Mouse (Mus musculus) subcutaneous adipose tissue, adult 2 months (tissue): ENCODE results near the gene Hrg. TPM values are rescaled to one million over a fixed set of nuclear protein-coding genes. Genes with fewer than 3 reads are reported as not detected.

ENCODE experiments used
- polyA plus RNA-seq: library from polyadenylated mRNA; depleted of rRNA; stranded (reverse); fragments of >200 nt; gene quantifications from 2 replicates; pipeline ENCODE4 v1.2.3, GENCODE M21; 2012; ENCODE audit warnings: low replicate concordance; rRNA removed

The Hrg gene
- polyA plus RNA-seq: 0.22 TPM in 1 of 2 replicates, not detected in the other

DNA sequence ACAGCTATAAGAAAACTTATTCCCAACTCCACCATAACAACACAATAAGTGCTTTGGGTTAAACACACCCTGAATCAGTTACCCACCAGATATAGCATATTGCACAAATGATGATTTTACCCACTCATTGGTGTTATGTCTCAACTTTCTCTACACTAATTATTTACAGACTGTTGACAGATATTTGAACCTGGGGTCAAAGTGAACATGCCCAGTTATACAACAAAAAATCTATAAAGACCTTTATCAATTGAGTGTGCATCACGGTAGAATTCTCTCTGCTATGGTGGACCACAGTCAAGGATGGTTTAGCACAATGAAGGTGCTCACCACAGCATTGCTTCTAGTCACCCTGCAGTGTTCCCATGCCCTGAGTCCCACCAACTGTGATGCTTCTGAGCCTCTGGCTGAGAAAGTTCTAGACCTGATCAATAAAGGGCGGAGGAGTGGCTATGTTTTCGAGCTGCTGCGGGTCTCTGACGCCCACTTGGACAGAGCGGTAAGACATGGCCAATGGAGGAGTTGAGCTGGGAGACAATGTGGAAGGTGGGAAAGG lies at the start of gene Hrg:
Hrg (plus strand) TSS at position 233 of the 556 bp plus-strand sequence.

DNA sequence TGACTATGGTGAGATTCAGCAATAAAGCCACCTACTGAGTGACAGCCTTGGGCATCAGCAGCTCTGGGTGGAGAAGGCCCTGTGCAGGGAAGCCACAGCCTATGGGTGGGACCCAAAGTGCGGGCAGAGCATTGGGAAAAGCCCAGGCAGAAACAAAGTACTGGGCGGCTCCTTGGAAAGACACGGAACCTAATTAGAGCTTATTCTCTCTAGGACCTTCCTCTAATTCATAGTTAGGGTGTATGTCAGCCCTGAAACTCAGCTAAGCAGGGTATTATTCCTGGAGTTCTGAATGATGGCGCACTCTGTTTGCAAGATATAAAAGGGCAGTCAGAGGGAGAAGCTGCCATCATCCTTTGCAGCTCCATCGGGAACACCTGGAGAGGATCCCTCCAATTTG lies 32.8 kb upstream of the Hrg start, which contains the start of gene Fetub:
Fetub (plus strand) TSS at position 301 of the 400 bp plus-strand sequence.

Other genes with a start within 250 kb of the Hrg start
- not detected in 2 replicates for gene Crygs, start 139.5 kb upstream of the Hrg start, polyA plus RNA-seq
- 17.4 and 19.5 TPM in 2 replicates for gene Tbccd1, start 93.4 kb upstream of the Hrg start, polyA plus RNA-seq
- gene Dnajb11, start 93.2 kb upstream of the Hrg start, polyA plus RNA-seq: 13.3 and 17.3 TPM in 2 replicates
- 4.6 and 4.9 TPM in 2 replicates for gene Ahsg, start 59.8 kb upstream of the Hrg start, polyA plus RNA-seq
- gene Fetub, start 32.7 kb upstream of the Hrg start, polyA plus RNA-seq: 0.32 TPM in 2 replicates
- 2.1 and 9.5 TPM in 2 replicates for gene Kng2, start 78.4 kb downstream of the Hrg start, polyA plus RNA-seq
- 0.23 and 0.27 TPM in 2 replicates for gene Kng1, start 106.8 kb downstream of the Hrg start, polyA plus RNA-seq
- 156 and 191 TPM in 2 replicates for gene Eif4a2, start 156.4 kb downstream of the Hrg start, polyA plus RNA-seq
- gene Rfc4, start 176.7 kb downstream of the Hrg start, polyA plus RNA-seq: 0.60 and 0.67 TPM in 2 replicates
- 1,213 and 4,906 TPM in 2 replicates for gene Adipoq, start 195.5 kb downstream of the Hrg start, polyA plus RNA-seq